Mouse (Mus musculus) bone marrow, adult 2 months (tissue): Measurements from ENCODE around the gene 4930519G04Rik.

ENCODE experiments used
- CTCF ChIP-seq: fragments of 200-500 bp; IDR thresholded peaks from 2 replicates; pipeline ENCODE4 v1.5.1; 2011; ENCODE audit warnings: low read length, control low read depth; ENCODE audit not compliant: control insufficient read depth, insufficient read depth
- POLR2A ChIP-seq: fragments of 200-500 bp; IDR thresholded peaks from 2 replicates; pipeline ENCODE4 v1.6.1; 2011; ENCODE audit warnings: low read depth, mild to moderate bottlenecking, control low read depth, low read length, borderline replicate concordance; ENCODE audit not compliant: control insufficient read depth

GRCm38 (mm10) chr5:114829740-114830139 lies 23.7 kb upstream of the 4930519G04Rik start:
- TF ChIP-seq CTCF (no peak), POLR2A (no peak)
